Mouse (Mus musculus) myocyte (in vitro differentiated cells): ENCODE measurements at regions not wholly inside any gene's neighbourhood (a gene's known extent, or its start where the extent isn't known, plus 50 kb on each side); places are given as distances from the start of the nearest gene placed in this dataset.

ENCODE experiments used
- H3K27me3 ChIP-seq: one replicate; pipeline ENCODE4 v1.6.1; 2011; ENCODE audit not compliant: control insufficient read depth, insufficient read depth, insufficient read length
- H3K36me3 ChIP-seq: one replicate; pipeline ENCODE4 v1.6.1; 2011; ENCODE audit not compliant: control insufficient read depth, insufficient read depth
- H3K4me2 ChIP-seq: one replicate; pipeline ENCODE4 v1.6.1; 2011; ENCODE audit warnings: low read depth, control low read depth
- H3K4me3 ChIP-seq: one replicate; pipeline ENCODE4 v1.5.1; 2011; ENCODE audit warnings: mild to moderate bottlenecking, control low read depth, moderate library complexity
- H3K79me2 ChIP-seq: one replicate; pipeline ENCODE4 v1.6.1; 2011; ENCODE audit not compliant: control insufficient read depth, insufficient read depth
- H3ac ChIP-seq: one replicate; pipeline ENCODE4 v1.6.1; 2011; ENCODE audit not compliant: control insufficient read depth, insufficient read length
- CEBPB ChIP-seq: IDR thresholded peaks from 2 replicates; pipeline ENCODE4 v1.6.1; 2011; ENCODE audit warnings: mild to moderate bottlenecking, moderate library complexity; ENCODE audit not compliant: poor library complexity, insufficient read depth, severe bottlenecking
- E2F4 ChIP-seq: IDR thresholded peaks from one replicate; pipeline ENCODE4 v1.6.1; 2011; ENCODE audit warnings: mild to moderate bottlenecking, control low read depth, moderate library complexity; ENCODE audit not compliant: insufficient read depth
- MAX ChIP-seq: IDR thresholded peaks from one replicate; pipeline ENCODE4 v1.6.1; 2011; ENCODE audit warnings: low read depth, mild to moderate bottlenecking, control low read depth
- MYOD1 ChIP-seq, 3 experiments: IDR thresholded peaks; one replicate each; pipeline ENCODE4 v1.6.1; 2011; ENCODE audit warnings: control low read depth in 2 of 3, low read depth in 2 of 3, mild to moderate bottlenecking in 2 of 3, moderate library complexity in 1 of 3; ENCODE audit not compliant: insufficient read length in 2 of 3, control insufficient read depth in 1 of 3
- MYOG ChIP-seq, 3 experiments: IDR thresholded peaks; one replicate each; pipeline ENCODE4 v1.6.1; 2011; ENCODE audit warnings: control low read depth in 2 of 3, low read depth in 2 of 3, mild to moderate bottlenecking in 2 of 3; ENCODE audit not compliant: insufficient read length in 2 of 3, control insufficient read depth in 1 of 3, insufficient read depth in 1 of 3
- POLR2A ChIP-seq: IDR thresholded peaks from one replicate; pipeline ENCODE4 v1.6.1; 2011; ENCODE audit warnings: low read depth, mild to moderate bottlenecking, control low read depth, moderate library complexity; ENCODE audit not compliant: insufficient read length
- POLR2AphosphoS2 ChIP-seq: IDR thresholded peaks from one replicate; pipeline ENCODE4 v1.6.1; 2011; ENCODE audit warnings: low read depth, control low read depth; ENCODE audit not compliant: insufficient read length
- REST ChIP-seq: IDR thresholded peaks from one replicate; pipeline ENCODE4 v1.6.1; 2011; ENCODE audit warnings: mild to moderate bottlenecking, control low read depth, moderate library complexity; ENCODE audit not compliant: insufficient read depth, insufficient read length
- SRF ChIP-seq: IDR thresholded peaks from one replicate; pipeline ENCODE4 v1.6.1; 2011; ENCODE audit warnings: low read depth; ENCODE audit not compliant: control insufficient read depth, insufficient read length
- TCF12 ChIP-seq: IDR thresholded peaks from one replicate; pipeline ENCODE4 v1.6.1; 2011; ENCODE audit warnings: mild to moderate bottlenecking, control low read depth; ENCODE audit not compliant: poor library complexity, insufficient read depth, severe bottlenecking
- TCF3 ChIP-seq: IDR thresholded peaks from one replicate; pipeline ENCODE4 v1.6.1; 2011; ENCODE audit warnings: low read depth, control low read depth; ENCODE audit not compliant: insufficient read length
- USF1 ChIP-seq: IDR thresholded peaks from one replicate; pipeline ENCODE4 v1.6.1; 2011; ENCODE audit warnings: low read depth, mild to moderate bottlenecking, control low read depth, moderate library complexity

DNA sequence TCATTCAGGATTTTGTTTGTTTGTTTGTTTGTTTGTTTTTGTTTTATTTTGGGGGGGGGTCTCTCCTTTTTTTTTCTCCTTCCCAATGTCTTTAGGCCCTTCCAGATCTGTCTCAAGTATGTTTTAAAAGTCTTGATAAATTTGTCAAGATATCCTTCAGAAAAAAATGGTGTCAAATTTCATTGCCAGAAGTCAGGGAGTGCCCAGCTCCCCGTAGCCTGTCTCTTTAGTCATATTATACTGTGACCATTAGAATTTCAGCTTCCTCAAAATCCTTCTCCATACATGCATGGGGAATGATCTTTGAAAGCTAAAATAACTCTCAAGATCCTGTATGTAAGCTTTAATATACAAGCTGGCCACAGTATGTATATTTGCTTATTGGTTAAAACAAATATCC lies 134.3 kb upstream of the Lpp start:
- H3ac ChIP-seq: no peak overlapping the region
- no peaks in the 10 kb centered on the region for H3K79me2 ChIP-seq

DNA sequence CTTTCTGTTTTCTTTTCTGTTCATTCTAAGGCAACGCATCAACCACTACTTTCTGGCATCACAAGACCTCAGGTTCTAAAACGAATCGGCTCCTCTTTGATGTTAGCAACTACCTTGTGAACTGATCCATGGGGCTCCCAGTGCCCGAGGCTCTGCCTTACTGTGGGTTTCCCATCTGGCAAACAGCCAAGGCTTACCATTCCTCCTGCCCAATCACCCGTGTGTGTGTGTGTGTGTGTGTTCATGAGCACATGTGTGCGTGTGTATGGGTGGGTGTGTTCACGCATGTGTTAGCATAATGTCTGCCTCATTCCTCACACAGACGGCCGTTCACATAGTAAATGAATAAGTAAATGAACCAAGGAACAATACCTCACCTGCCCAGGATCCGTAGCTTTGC lies 138.3 kb upstream of the Lpp start:
- no peak for TF ChIP-seq TCF3
- TF ChIP-seq CEBPB: no peak
- no peak for TF ChIP-seq POLR2AphosphoS2
- Histone ChIP-seq H3K4me3 (no peak overlapping the region), H3K27me3 (no peaks in the 10 kb centered on the region), H3ac (no peak overlapping the region), H3K36me3 (no peaks in the 10 kb centered on the region), H3K4me2 (no peak overlapping the region), H3K79me2 (no peaks in the 10 kb centered on the region)

More for the DNA sequence above, 134.3 kb upstream of the Lpp start:
- Histone ChIP-seq H3K36me3 (no peaks in the 10 kb centered on the region), H3K4me2 (no peak overlapping the region), H3K4me3 (no peak overlapping the region), H3K27me3 (no peaks in the 10 kb centered on the region)
- TF ChIP-seq POLR2A (no peak), CEBPB (no peak), MYOD1 (IDR thresholded peaks at IDR 0.05; ENCODE audit: control insufficient read depth in 1 of 3, insufficient read length in 2 of 3, low read depth in 2 of 3) (no peak), SRF (no peak), MAX (no peak), REST (no peak), MYOG (IDR thresholded peaks at IDR 0.05; ENCODE audit: control insufficient read depth in 1 of 3, insufficient read depth in 1 of 3, insufficient read length in 2 of 3, low read depth in 2 of 3) (no peak), TCF3 (no peak), USF1 (no peak), POLR2AphosphoS2 (no peak), E2F4 (no peak), TCF12 (no peak)

DNA sequence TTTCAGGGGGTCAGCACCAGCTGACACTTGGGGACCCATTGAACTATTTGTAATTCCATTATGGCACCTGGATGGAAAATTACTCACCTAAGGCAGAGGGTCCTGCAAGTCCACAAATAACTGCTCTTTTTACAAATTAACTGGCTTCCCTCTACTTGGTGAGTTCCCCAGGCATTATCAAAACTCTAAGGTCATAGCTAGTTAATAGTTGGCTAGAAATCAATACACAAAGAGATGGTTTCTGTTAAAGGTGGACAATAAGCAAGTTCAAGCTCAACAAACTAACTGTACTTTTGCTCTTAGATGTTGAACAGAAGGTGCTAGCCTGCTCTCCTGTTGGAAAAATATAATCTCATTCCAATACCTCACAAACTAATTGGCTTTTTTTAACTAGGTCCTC lies 138.7 kb upstream of the Lpp start:
- Histone ChIP-seq H3ac (no peak overlapping the region), H3K36me3 (no peaks in the 10 kb centered on the region), H3K4me2 (no peak overlapping the region), H3K27me3 (no peaks in the 10 kb centered on the region), H3K4me3 (no peak overlapping the region), H3K79me2 (no peaks in the 10 kb centered on the region)
- TF ChIP-seq USF1: no peak
- no peak for TF ChIP-seq TCF3
- TF ChIP-seq SRF: no peak
- no peak for TF ChIP-seq MYOG (IDR thresholded peaks at IDR 0.05; ENCODE audit: control insufficient read depth in 1 of 3, insufficient read depth in 1 of 3, insufficient read length in 2 of 3, low read depth in 2 of 3)

DNA sequence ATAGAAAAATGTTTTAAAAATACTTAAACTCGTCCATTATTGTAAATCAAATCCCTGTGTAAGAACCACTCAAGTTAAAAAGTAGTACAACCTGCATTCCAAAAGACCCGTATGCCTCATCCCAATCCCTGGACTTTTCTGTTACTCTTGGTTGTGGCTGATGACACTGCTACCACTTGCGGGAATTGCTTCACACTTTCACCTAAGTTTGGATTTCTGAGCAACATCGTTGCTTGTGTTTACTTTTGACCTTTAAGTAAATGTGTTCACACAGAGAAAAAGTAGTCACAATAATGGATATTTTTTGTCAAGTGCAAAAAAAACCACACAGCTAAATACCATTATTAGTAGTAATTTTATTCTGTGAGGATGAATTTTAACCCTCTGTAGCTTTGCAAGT lies 139.2 kb upstream of the Lpp start:
- H3K4me2 ChIP-seq: no peak overlapping the region
- no peak overlapping the region for H3K4me3 ChIP-seq
- no peaks in the 10 kb centered on the region for H3K36me3 ChIP-seq
- H3ac ChIP-seq: no peak overlapping the region
- no peaks in the 10 kb centered on the region for H3K27me3 ChIP-seq
- H3K79me2 ChIP-seq: no peaks in the 10 kb centered on the region
- TF ChIP-seq TCF12: no peak
- no peak for TF ChIP-seq USF1
- no peak for TF ChIP-seq MAX
- TF ChIP-seq MYOD1 (IDR thresholded peaks at IDR 0.05; ENCODE audit: control insufficient read depth in 1 of 3, insufficient read length in 2 of 3, low read depth in 2 of 3): no peak
- no peak for TF ChIP-seq REST
- no peak for TF ChIP-seq POLR2AphosphoS2
- TF ChIP-seq SRF: no peak
- no peak for TF ChIP-seq MYOG (IDR thresholded peaks at IDR 0.05; ENCODE audit: control insufficient read depth in 1 of 3, insufficient read depth in 1 of 3, insufficient read length in 2 of 3, low read depth in 2 of 3)
- no peak for TF ChIP-seq E2F4
- TF ChIP-seq CEBPB: no peak
- no peak for TF ChIP-seq TCF3
- TF ChIP-seq POLR2A: no peak

DNA sequence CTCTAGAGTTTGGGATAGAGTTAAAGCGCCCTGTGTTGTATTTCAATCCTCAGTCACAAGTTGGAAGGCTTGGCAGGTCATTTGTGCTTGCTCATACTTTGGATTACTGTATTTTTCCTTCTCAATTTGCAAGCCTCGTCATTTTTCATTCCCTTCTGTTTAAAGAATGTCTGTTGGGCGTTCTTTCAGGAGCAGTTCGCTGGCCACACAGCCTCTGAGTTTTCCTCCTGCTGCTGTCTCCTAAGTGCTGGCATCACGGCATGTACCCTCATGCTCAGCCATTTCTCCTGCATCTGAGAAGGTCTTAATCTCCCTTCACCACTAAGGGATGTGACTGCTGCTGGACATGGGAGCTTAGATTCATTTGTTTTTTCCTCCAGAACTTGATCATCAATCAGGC lies 146.0 kb upstream of the Lpp start:
- no peak for TF ChIP-seq CEBPB
- no peak for TF ChIP-seq POLR2AphosphoS2
- TF ChIP-seq MAX: no peak
- no peak for TF ChIP-seq TCF12
- TF ChIP-seq TCF3: no peak
- no peak for TF ChIP-seq SRF
- TF ChIP-seq MYOD1 (IDR thresholded peaks at IDR 0.05; ENCODE audit: control insufficient read depth in 1 of 3, insufficient read length in 2 of 3, low read depth in 2 of 3): no peak
- no peak for TF ChIP-seq POLR2A
- no peak for TF ChIP-seq USF1

More for the DNA sequence above, 146.0 kb upstream of the Lpp start:
- no peak overlapping the region for H3K4me2 ChIP-seq
- H3K27me3 ChIP-seq: no peaks in the 10 kb centered on the region
- no peak overlapping the region for H3K4me3 ChIP-seq
- H3K36me3 ChIP-seq: no peaks in the 10 kb centered on the region
- no peak overlapping the region for H3ac ChIP-seq
- no peaks in the 10 kb centered on the region for H3K79me2 ChIP-seq
